Mouse (Mus musculus): ENCODE data around the gene Lmtk2. TPM values are rescaled to one million over a fixed set of nuclear protein-coding genes. Genes with fewer than 3 reads are reported as not detected.

The Lmtk2 gene
- total RNA-seq (2021) = 10 to 100 TPM; 19.9 to 22.6 TPM

DNA sequence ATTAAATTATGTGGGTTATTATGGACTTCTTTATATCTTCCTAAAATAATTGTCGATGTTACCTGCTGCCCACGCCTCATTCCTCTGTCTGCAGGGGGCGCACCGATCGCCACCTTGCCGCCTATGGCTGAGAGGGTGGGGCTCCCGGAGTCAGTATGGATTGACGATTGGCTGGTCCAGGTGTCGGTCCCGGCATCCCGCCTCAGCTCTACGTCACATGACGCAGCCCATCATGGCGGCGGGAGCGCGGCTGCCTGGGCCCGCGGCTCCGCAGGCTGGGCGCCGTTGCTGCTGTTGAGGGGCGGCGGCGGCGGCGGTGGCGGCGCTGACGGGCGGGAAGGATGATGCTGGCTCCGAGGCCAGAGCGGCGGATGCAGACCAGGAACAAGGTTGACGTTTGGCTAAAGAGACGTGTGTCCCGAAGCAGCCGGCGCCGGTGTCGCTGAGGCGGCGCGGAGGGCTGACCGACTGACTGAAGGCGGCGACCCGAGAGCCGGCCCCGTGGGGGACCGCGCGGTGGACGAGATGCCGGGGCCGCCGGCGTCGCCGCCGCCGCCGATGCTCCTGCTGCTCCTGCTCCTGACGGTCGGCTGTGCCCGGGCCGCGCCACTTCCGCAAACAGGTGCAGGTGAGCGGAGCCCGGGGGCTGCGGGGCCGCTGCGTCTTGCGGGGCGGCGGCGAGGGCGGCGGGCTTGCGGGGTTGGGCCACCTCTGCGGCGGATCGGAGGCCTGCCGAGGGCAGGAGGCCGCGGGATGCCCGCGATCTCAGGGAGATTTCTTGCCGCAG lies at the start of gene Lmtk2:
Lmtk2 (plus strand) TSS at position 288 of the 787 bp plus-strand sequence.
- intact Hi-C loops (cut with DNase I) = loop anchor here (1.0 kb wide), 1 partner anchor 53 kb away; no protein-coding TSS in a partner anchor
- DNase-seq = peak; percentile 98 to 99

DNA sequence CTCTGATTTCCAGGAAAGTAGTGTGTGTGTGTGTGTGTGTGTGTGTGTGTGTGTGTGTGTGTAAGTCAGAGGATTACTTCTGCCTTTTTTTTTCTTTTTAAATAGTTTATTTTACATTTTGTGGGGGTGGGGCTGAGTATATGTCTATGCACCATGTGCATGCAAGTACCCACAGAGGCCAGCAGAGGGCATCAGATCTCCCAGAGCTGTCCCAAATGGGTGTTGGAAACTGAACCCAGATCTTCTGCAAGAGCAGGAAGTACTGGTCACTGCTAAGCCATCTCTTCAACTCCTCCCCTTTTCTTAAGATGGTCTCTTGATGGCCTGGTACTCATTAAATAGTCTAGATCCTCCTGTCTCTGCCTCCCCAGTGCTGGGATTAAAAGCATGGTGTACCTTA lies 49.0 kb upstream of the Lmtk2 start:
- no peak for DNase-seq
- intact Hi-C loops (cut with DNase I) = no loop called here

DNA sequence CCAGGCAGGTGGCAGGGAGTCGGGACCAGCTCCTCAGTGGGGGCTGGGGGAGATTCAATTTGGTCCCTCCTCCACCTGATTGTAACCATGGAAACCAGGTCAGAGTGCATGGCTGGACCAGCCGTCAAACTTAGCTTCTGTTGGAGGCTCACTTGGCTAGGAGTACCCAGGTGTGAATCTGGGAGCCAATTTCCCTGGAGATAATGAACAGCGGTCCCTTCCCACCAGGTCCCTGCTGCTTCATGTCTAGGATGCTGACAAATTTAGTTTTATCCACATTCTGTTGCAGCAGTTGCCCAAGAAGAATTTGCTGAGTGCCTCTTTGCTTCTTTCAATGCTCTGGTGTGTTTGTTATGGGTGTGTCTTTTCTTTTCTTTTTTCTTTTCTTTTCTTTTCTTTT lies 46.8 kb upstream of the Lmtk2 start:
- DNase-seq = no peak
- intact Hi-C loops (cut with DNase I) = no loop called here

DNA sequence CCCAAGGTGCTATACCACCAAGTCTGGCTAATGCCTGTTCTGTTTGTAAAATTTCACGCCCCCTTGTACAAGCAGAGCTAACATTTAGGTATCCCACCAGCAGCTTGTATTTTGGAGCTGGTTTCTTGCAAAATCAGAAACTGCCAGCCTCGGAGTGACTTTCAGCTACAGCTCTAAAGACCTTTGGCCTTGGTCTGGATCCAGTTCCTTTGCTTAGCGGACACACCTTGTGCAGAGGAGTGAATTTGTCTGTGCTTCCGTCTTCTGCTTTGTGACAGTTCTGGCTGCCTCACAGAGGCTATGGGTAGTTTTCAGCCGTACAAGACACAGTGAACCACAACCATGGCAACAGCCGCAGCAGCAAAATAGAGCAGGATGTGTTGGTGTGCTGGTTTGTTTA lies 45.9 kb upstream of the Lmtk2 start:
- intact Hi-C loops (cut with DNase I) = no loop called here
- DNase-seq = no peak

DNA sequence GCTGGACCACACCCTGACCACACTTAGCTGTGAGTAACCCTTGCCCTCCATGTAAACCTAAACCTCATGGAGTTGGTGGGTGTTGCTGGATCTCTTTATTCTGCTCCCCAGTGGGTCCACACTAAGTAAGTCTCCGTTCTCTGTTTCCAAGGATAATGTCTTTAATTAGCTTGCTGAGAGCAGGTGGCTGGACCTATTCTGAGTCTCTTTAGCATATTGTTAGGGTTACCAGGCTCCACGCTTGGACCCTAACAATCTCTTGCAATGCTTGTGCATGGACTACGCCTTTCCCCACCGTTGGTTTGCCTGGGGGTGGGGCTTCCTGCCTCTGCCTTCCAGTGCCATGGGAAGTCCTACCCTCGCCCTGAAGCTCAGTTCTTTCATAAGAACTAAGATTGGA lies 36.1 kb upstream of the Lmtk2 start:
- intact Hi-C loops (cut with DNase I) = no loop called here
- DNase-seq = no peak

DNA sequence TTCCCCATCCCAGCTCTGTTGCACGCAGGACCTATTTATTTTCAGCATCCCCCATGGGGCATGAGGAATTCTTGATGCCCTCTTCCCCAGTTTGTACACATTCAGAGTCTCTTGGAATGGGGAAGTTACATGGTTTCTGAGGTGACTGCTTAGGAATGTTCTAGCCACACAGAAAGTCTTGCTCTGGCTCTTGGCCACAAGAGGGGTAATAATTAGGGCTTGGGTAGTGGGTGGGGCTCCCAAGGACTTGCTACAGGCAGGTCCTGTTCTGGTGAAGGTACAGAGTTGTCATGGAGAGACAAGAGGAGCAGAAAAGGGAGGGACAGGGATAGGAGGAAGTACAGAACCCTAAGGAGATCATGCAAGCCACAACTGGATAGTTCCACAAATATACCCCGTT lies 34.2 kb upstream of the Lmtk2 start:
- intact Hi-C loops (cut with DNase I) = no loop called here
- DNase-seq = no peak

DNA sequence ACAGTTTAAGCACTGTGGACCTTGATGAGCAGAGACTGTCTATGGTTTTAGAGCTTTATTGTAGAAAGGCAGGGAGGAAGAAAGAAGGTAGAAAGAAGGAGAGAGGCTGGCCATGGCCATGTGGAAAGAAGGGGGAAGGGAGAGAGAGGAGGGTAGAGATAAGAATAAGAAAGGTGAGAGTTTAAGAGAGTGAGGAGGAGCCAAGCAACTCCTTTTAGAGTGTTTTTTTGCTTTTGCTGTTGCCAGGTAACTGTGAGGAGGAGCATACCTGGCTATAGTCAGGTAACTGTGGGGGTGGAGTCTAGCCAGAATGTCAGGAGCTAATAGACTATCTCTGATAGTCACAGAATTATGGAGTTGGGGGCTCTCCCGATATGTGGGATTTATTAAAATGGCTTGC lies 30.2 kb upstream of the Lmtk2 start:
- DNase-seq = no peak
- intact Hi-C loops (cut with DNase I) = no loop called here

DNA sequence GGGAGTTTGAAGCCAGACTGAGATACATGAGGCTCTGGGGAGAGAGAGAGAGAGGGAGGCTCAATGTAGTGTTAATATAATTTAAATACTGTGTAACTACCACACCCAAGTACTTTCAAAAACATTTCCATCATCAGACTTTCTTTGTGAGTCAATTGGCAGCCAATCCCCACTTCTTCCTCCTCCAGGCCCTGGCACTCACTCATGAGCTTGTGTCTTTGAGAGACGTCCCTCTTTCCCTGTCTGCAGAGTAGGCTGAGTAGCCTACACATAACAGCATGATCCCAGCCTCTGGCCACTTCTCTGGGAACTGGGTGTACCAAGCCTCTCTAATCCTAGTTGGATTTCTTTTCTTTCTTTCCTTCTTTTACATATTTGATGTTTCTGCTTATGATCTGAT lies 29.0 kb upstream of the Lmtk2 start:
- no peak for DNase-seq
- intact Hi-C loops (cut with DNase I) = no loop called here

DNA sequence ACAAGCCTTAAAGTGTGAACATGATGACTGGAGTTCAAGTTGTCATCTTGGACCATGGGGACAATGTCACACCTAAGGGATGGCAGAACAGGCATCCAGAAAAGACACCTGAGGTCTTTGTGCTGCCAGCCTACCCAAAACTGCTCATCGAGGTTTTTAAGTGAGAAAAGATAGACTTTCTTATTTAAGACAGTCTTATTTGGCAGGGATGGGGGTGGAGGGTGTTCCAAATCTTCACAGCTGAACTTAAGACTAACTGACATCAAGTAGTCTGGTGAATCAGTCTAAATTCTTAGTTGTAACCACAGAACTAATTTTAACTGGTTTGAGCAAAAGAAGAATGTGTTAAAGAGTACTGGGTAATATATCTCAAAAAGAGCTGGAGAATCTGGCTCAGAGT lies 22.7 kb upstream of the Lmtk2 start:
- no peak for DNase-seq
- intact Hi-C loops (cut with DNase I) = no loop called here

DNA sequence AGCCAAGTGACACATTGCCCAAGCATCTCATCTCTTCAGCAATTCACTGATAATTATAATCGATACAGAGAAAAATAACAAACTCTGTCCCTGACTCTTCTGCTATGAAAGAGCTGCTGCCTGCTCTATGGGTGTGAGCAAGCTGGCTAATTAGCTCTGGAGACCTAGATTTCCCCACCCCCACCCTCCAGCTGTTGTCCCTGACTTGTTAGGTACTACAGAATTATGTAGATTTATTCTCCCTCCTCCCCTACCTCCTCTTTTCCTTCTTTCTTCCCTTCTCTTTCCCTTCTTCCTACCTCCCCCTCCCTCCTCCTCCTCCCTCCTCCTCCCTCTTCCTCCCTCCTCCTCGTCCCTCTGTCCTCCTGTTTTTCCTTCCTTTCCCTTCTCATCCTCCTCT lies 19.4 kb upstream of the Lmtk2 start:
- no peak for DNase-seq
- intact Hi-C loops (cut with DNase I) = no loop called here

DNA sequence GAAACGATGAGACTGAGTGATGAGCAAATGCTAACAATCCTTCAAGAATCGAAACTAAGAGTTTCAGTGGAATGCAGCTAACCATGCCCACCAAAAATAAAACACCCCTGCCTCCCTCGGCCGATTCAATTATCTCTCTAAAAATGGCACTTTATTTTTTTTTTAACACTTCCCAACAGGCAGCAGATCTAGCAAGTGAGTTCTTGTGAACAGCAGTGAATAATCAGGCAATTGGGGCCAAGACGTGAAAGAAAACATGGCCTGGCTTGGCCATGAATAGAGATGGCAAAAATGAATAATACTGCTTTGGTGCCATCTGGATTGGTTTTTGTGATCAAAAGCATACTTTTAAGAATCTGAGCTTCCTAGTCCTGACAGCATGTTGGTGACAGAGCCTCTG lies 18.2 kb upstream of the Lmtk2 start:
- intact Hi-C loops (cut with DNase I) = no loop called here
- DNase-seq = no peak

DNA sequence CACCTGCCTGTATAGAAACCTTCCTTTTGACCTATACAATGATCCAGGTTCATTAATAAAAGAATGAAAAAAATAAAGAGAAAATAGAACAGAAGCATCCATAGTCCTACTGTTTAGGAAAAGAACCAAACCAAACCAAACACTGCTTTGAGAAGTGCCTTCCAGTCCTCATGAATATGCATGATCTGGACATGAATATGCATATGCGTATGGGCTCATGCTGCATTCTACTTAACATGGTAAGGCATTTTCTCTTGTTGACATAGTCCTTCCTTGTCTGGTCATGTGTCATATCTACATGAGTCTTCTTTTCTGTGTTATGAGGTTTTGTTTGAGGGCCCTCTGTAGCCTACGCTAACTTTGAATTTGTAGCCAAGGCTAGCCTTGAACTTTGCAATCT lies 16.7 kb upstream of the Lmtk2 start:
- DNase-seq = no peak
- intact Hi-C loops (cut with DNase I) = no loop called here

DNA sequence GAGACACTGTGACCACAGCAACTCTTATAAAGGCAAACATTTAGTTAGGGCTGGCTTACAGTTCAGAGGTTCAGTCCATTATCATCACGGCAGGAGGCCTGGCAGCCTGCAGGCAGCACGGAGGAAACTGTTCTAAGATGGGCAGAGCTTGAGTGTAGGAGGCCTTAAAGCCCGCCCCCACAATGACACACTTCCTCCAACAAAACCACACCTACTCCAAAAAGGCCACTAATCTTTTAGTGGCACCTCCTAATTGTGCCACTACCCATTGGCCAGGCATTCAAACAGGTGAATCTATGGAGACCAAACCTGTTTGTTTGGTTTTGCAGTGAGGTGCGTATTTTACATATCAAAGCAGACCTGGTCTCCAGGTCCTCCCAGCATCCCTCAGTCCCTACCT lies 16.0 kb upstream of the Lmtk2 start:
- intact Hi-C loops (cut with DNase I) = no loop called here
- no peak for DNase-seq

DNA sequence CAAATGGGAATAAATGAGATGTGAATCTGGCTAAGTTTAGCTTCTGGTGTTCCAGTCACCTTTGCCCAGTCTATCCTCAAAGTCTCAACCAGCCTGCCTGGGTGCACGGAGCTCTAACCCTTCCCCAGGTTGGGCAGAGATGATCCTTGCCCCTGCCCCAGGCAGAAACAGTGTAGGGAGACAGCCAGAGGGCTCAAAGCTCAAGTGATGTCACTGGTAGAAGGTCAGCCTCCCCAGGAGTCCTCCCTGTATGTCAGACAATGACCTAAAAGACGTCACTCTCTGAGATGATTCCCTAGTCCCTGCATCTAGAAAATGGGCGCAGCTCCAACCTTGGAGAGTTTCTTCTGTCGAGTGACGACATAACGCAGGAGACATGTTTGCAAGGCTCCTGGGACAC lies 14.5 kb upstream of the Lmtk2 start:
- DNase-seq = no peak
- intact Hi-C loops (cut with DNase I) = no loop called here

DNA sequence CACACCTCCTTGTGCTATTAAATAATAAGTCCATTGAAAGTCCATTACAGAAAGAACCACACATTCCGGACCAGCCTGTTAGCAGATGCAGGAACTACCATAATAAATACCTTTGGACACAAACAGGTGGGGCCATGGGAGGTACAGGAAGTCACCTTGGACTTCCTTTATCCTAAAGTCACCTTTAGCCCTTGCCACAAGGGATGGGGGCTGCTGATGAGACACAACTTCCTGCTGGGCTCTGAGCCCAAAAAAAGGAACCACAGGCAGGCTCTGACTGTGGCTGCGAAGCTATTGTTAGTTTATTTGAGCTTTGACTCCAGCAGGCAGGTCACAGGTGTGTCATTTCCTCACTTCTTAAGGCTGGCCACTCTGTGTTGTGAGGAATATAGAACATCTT lies 13.7 kb upstream of the Lmtk2 start:
- DNase-seq = no peak
- intact Hi-C loops (cut with DNase I) = no loop called here

DNA sequence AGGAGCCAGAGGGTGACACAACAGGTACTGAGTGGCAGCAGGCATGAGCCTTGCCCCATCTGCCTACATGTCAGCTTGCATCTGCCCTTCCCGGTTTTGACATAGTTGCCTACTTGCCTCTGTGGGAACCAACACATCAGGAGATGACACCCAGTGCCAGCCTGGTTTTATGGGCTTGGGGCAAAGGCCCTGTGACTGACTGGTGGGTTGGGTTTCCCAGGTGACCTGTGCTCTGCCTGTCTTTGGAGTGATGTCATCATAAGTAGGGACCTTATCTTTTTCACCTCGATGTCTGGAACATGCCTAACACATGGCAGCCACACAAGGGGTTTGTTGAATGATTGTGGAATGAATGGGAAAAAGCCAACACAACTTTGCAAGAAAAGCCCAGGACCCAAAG lies 11.9 kb upstream of the Lmtk2 start:
- DNase-seq = no peak
- intact Hi-C loops (cut with DNase I) = no loop called here

DNA sequence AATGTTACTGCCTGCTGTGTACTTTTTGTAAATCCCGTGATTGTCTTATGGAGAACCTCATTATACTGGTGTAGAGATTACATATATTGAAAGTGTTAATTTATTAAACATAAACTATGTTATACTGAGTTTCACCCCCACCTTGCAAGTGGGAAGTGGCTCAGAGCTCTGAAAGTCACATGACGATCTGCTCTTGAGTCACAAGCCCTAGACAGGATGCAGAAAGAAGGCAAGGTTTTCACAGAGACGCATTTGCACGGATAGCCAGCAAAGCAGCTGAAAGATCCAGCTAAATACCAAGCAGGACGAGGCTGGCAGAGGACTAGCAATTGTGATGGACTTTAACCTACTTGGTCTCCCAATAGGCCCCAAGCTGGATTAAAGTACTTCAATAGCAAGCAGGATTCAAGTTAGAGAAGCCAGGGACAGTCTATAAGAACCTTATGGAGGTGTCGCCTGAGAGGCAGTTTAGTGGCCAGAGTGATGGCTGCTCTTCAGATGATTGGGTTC lies 4.7 kb upstream of the Lmtk2 start:
- no peak for DNase-seq
- intact Hi-C loops (cut with DNase I) = no loop called here

DNA sequence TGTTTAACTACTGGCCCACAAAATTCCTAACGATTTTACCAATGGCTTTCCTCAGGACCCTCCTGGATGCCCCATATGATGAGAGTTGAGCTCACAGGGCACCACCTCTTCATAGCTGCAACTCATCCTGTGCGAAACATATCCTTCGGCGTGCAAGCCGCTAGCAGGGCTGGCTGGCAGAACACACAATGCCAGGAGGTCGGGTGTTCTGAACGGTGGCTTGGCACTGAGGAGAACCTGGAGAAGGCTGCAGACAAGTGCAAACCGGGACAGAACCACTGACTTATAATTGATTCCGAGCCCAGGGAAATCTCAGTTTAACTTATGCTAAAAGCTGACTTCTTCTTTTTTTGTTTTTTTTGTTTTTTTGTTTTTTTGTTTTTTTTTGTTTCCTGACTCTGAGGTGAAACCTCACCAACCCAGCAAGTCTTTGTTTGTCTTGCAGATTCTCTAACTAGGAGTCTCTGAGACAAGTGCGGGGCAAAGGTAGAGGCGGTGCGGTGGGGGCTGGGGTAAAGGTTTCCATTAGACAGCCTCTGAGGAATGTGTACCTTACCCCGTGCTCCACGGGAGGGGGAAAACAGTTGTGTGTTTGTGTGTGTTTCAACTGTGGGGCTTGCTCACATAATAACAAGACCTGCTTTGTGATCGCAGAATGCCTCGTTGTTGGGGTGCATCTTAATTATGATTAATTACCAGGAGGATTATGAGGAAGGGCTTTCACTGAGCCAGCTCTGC lies 2.2 kb upstream of the Lmtk2 start:
- intact Hi-C loops (cut with DNase I) = no loop called here
- DNase-seq = no peak

DNA sequence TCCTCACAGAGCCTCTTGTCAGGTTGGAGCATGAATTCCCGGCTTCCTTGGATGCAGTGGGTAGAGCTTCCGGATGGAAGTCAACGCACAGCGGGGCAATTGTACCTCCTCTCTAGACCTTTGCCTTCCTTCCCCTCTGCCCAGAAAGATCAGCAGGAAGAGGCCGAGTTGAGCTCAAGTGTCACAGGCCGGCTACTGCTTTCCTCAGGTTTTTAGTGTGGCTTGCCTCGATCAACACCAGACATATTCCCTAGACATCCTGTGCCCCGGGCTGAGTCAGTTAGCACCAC lies 1.7 kb upstream of the Lmtk2 start:
- intact Hi-C loops (cut with DNase I) = no loop called here
- DNase-seq = no peak

DNA sequence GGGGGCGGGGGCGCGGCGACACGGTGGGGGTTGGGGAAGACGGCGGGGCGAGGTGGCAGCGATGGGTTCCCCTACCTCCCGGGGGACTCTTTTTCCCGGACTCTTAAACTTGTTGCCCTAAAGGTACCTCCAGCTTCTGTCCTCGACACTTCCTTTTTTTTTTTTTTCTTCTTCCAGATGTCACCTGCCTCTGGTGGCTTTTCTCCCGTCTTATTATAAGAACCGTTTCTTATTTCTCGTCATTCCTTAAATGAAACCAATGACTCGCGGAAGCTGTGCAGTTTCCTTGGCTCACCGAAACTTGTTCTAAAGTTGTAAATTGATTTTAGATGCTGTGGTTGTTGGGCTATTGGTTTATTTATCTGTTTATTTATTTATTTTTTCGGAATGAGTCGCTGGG lies 712 bp downstream of the Lmtk2 start:
- no peak for DNase-seq
- intact Hi-C loops (cut with DNase I) = loop anchor here (1.0 kb wide), 1 partner anchor 52 kb away; no protein-coding TSS in a partner anchor

DNA sequence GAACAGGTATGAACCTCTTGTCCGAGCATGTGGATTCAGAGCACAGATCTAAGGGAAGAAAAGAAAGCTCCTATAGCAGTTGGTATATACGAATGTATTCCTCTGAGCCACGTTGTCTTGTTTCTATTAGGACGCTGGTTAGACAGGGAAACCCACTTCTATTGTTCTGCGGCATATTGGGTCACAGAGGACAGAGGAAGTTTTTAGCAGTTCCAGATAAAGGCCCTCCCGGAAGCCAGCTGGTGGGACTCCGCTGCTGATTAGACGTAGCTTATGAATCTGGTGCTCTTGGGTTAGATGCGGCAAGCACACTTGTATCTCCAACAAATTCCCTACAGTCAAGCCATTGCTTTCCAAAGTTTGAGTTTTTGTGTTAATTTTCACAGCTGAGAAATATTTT lies 4.8 kb downstream of the Lmtk2 start:
- intact Hi-C loops (cut with DNase I) = no loop called here
- peak; percentile 38 to 54 for DNase-seq

DNA sequence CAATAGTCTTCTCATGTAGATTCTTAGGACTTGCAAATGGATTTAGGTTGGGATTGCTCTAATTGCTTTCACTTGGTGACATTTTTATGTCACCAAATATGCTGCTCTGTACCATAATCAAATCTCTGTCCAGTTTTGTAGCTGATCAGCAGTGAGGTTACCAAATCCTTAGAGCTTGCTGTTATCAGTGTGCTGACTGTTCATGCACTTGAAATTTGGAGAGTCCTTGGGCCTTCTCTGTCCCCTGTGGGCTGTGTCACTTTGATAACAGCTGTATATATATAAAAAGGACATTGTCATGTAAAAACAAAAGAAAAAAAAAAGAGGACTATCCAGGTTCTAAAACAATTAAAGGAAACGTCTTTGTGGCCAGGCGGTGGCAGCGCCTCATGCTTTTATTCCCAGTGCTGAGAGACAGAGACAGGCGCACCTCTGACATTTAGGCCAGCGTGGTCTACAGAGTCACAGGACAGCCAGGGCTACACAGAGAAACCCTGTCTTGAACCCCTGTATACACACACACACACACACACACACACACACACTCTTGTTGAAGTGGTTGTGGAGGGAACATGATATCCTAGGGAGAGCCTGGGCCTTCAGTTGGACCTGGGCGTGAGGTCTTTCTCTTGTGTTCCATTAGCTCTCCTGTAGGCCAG lies 5.4 kb downstream of the Lmtk2 start:
- no peak for DNase-seq
- intact Hi-C loops (cut with DNase I) = no loop called here

Data from heart, postnatal 10 days (tissue).